Mouse (Mus musculus): ENCODE measurements at regions not wholly inside any gene's neighbourhood (a gene's known extent, or its start where the extent isn't known, plus 50 kb on each side); places are given as distances from the start of the nearest gene placed in this dataset.
A peak's percentile ranks its signal among the peaks of the same experiment; 100 is the strongest.

DNA sequence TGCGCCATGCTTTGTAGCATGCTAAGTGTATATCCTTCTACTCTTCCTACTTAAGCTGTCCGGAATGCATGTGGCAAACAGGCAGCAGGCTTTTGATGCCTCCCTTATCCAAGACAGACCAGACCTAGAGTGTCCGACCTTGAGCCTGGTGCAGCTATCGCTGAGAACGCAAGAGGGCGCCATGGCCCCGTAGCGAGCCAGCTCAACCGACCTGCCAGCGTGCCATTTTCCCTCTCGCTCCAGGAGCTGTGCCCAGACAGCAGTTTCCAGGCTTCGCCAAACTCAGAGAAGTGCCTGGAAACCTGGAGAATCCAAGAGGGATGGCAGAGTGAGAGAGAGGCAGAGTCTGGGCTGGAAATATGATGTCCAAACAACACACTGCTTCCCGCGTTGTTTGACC, 155.8 kb upstream of the Gm12830 start:
- peak; percentile 93 for DNase-seq (ENCODE audit: low spot score)
- WGBS, result 3% methylated on average over 14 of the region's 14 CpGs
- H3K27me3 ChIP-seq (ENCODE audit: control insufficient read depth, insufficient read depth, low read length), result peaks cover 36% of the 10 kb centered on the region
- H3K9me3 ChIP-seq (ENCODE audit: control insufficient read depth, low read length), result no peaks in the 10 kb centered on the region
- no peak overlapping the region for H3K27ac ChIP-seq (ENCODE audit: low read depth, low read length)
- H3K4me1 ChIP-seq (replicated peaks; ENCODE audit: control insufficient read depth, insufficient read depth, low read length), result 0 out of 2 replicates have a peak, but pooled peaks cover 3% of the 10 kb centered on the region
- no peak overlapping the region for H3K4me3 ChIP-seq (ENCODE audit: low read depth, low read length)
- H3K36me3 ChIP-seq (ENCODE audit: control insufficient read depth, insufficient read depth, low read length), result no peaks in the 10 kb centered on the region
- no peak overlapping the region for H3K9ac ChIP-seq (ENCODE audit: low read depth, low read length)
- ATAC-seq (ENCODE audit: low FRiP score), result peak; percentile 72
- peak overlapping the region; percentile 9; the same call in 1 of the 2 replicates for H3K4me2 ChIP-seq (replicated peaks; ENCODE audit: low read depth, low read length)

DNA sequence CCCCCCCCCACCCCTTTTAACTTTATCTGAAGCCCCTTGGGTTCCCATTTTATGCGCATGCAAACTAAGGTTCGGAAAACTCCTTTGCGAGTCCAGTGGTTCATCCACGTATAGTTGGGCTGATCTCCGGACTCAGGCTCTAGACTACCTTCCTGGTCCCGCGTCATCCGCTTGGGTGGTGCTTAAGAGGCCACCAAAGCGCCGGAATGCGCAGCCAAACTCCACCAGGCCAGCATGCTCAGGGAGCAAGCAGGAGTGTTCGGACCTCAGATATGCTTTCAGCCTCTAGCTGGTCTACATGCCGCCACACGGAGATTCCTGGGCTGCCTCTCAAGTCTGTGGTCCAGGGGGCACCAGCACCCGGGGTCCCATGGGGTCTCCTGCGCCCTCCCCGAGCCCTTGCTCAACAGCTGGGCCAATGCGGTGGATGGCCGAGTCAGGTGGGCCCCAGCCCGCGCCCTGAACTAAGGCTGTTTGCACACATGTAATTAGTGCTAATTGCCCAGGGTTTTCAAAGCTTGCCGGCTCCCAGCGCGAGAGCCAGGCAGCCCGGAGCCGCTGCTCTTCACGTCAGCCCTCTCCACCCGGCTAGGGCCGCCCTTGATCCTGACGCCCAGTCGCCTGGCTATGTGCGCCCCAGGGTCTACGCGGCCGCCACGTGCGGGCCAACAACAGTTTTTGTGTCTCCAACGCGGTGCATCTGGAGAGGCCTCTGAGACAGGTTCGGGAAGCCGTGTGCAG, 155.1 kb upstream of the Gm12830 start:
- no peak overlapping the region for H3K9ac ChIP-seq (ENCODE audit: low read depth, low read length)
- ATAC-seq (ENCODE audit: low FRiP score), result peak; percentile 36; the same call in 1 of the 2 replicates
- no peaks in the 10 kb centered on the region for H3K36me3 ChIP-seq (ENCODE audit: control insufficient read depth, insufficient read depth, low read length)
- H3K9me3 ChIP-seq (ENCODE audit: control insufficient read depth, low read length), result no peaks in the 10 kb centered on the region
- peak overlapping the region; percentile 13; the same call in 1 of the 2 replicates for H3K4me3 ChIP-seq (ENCODE audit: low read depth, low read length)
- peak overlapping the region; percentile 30; the same call in 1 of the 2 replicates for H3K4me2 ChIP-seq (replicated peaks; ENCODE audit: low read depth, low read length)
- 0 out of 2 replicates have a peak, but pooled peaks cover 3% of the 10 kb centered on the region for H3K4me1 ChIP-seq (replicated peaks; ENCODE audit: control insufficient read depth, insufficient read depth, low read length)
- WGBS, result 3% methylated on average over 41 of the region's 41 CpGs
- DNase-seq (ENCODE audit: low spot score), result peak; percentile 51
- H3K27me3 ChIP-seq (ENCODE audit: control insufficient read depth, insufficient read depth, low read length), result peaks cover 36% of the 10 kb centered on the region
- no peak overlapping the region for H3K27ac ChIP-seq (ENCODE audit: low read depth, low read length)

- no peaks in the 10 kb centered on the region for H3K9me3 ChIP-seq (ENCODE audit: control insufficient read depth, low read length)
- H3K27me3 ChIP-seq (ENCODE audit: control insufficient read depth, insufficient read depth, low read length), result peaks cover 38% of the 10 kb centered on the region
- H3K27ac ChIP-seq (ENCODE audit: low read depth, low read length), result no peak overlapping the region
- ATAC-seq (ENCODE audit: low FRiP score) (peak; percentile 8; the same call in 1 of the 2 replicates), DNase-seq (ENCODE audit: low spot score) (no peak)
- no peaks in the 10 kb centered on the region for H3K36me3 ChIP-seq (ENCODE audit: control insufficient read depth, insufficient read depth, low read length)
- H3K9ac ChIP-seq (ENCODE audit: low read depth, low read length), result no peak overlapping the region
- 0 out of 2 replicates have a peak overlapping the region, but pooled peaks have one; percentile 30 for H3K4me2 ChIP-seq (replicated peaks; ENCODE audit: low read depth, low read length)
- WGBS, result 3% methylated on average over 13 of the region's 13 CpGs
- peak overlapping the region; percentile 13; the same call in 1 of the 2 replicates for H3K4me3 ChIP-seq (ENCODE audit: low read depth, low read length)
- 0 out of 2 replicates have a peak, but pooled peaks cover 3% of the 10 kb centered on the region for H3K4me1 ChIP-seq (replicated peaks; ENCODE audit: control insufficient read depth, insufficient read depth, low read length)
These were observed 154.6 kb upstream of the Gm12830 start for GRCm38 (mm10) chr4:114666979-114667328.

DNA sequence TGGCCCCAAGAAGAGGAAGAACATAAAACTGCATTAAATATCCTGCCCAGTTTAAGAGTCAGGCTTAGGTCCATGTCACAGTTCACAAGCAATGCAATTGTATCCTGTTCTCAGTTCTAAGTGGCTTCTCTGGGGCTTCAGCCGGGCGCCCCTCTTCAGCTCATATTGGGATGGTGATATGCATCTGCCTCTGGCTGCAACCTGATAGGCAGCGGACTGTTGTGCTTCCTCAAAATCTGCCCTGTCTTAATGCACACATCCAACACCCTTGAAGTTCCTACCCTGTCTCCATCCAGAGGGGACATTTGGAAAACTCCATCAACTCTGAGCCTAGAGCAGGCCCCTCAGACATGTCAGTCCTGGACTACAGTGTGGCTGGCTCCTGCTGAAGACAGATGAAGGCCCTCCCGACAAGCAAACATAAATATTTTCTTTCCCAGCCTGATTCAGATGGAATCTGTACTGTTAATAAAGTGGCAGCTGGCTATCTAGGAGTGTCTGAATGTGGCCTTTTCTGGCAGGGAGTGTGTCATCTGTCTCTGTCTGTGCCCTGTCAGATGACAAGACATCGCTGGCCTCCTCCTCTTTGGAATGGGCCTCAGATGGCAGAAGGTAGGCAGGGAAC, 149.3 kb upstream of the Gm12830 start:
- Histone ChIP-seq H3K27me3 (ENCODE audit: control insufficient read depth, insufficient read depth, low read length) (peaks cover 17% of the 10 kb centered on the region), H3K9ac (ENCODE audit: low read depth, low read length) (no peak overlapping the region), H3K4me2 (replicated peaks; ENCODE audit: low read depth, low read length) (no peak overlapping the region), H3K27ac (ENCODE audit: low read depth, low read length) (no peak overlapping the region), H3K9me3 (ENCODE audit: control insufficient read depth, low read length) (no peaks in the 10 kb centered on the region), H3K4me3 (ENCODE audit: low read depth, low read length) (no peak overlapping the region), H3K36me3 (ENCODE audit: control insufficient read depth, insufficient read depth, low read length) (no peaks in the 10 kb centered on the region), H3K4me1 (replicated peaks; ENCODE audit: control insufficient read depth, insufficient read depth, low read length) (no peaks in the 10 kb centered on the region)
- no peak for ATAC-seq (ENCODE audit: low FRiP score)
- DNase-seq (ENCODE audit: low spot score), result no peak
- 66% methylated on average over 5 of the region's 5 CpGs for WGBS

- 88% methylated on average over 13 of the region's 13 CpGs for WGBS
- Histone ChIP-seq H3K36me3 (ENCODE audit: control insufficient read depth, insufficient read depth, low read length) (no peaks in the 10 kb centered on the region), H3K9ac (ENCODE audit: low read depth, low read length) (no peak overlapping the region), H3K27me3 (ENCODE audit: control insufficient read depth, insufficient read depth, low read length) (no peaks in the 10 kb centered on the region), H3K4me3 (ENCODE audit: low read depth, low read length) (no peak overlapping the region), H3K4me1 (replicated peaks; ENCODE audit: control insufficient read depth, insufficient read depth, low read length) (no peaks in the 10 kb centered on the region), H3K27ac (ENCODE audit: low read depth, low read length) (no peak overlapping the region), H3K4me2 (replicated peaks; ENCODE audit: low read depth, low read length) (no peak overlapping the region), H3K9me3 (ENCODE audit: control insufficient read depth, low read length) (no peaks in the 10 kb centered on the region)
- DNase-seq (ENCODE audit: low spot score) (no peak), ATAC-seq (ENCODE audit: low FRiP score) (no peak)
These were observed 144.3 kb upstream of the Gm12830 start for GRCm38 (mm10) chr4:114676908-114677898.

DNA sequence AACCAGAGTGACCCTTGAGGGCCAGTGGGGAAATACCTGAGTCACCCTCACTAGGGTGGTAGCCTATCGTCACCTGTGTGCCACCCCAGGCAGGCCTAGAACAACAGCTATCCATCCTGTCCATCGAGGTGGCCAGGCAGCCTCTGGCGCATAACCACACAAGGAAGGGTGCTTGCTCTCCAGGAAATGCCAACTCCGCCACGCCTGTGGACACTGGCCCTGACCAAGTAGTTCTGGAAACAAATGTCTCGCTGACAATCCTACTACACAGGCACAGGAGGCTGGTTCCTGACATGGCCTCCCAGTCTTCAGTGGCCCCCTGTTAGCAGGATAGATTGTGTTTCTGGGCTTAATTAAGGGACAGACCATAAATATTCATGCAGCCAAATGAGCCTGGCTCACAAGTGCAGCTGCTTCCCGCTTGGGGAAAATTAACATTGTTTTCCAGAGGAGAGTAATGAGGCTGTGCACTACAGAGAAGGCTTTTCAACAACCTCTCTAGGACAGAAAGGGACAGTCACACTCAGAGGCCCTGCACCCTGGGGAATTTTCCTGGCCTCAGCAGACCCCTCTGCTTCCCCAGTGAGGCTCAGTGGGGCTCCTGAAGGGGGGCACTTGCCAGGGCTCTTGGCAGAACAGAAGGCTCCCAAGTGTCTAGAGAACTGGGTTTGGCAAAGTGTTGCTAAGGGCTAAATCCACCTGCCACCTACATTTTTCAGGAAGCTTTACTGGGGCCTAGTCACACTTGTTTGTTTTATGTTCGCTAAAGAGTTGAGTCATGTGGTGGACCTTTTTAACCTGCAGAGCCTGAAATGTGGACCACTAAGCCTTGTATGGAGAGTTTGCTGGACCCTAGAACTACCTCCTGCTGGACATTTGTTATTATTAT, 143.2 kb upstream of the Gm12830 start:
- no peak overlapping the region for H3K4me2 ChIP-seq (replicated peaks; ENCODE audit: low read depth, low read length)
- 0 out of 2 replicates have a peak overlapping the region, but pooled peaks have one; percentile 18 for H3K27ac ChIP-seq (ENCODE audit: low read depth, low read length)
- no peaks in the 10 kb centered on the region for H3K4me1 ChIP-seq (replicated peaks; ENCODE audit: control insufficient read depth, insufficient read depth, low read length)
- no peak for DNase-seq (ENCODE audit: low spot score)
- peak; percentile 85 for ATAC-seq (ENCODE audit: low FRiP score)
- no peaks in the 10 kb centered on the region for H3K27me3 ChIP-seq (ENCODE audit: control insufficient read depth, insufficient read depth, low read length)
- no peaks in the 10 kb centered on the region for H3K36me3 ChIP-seq (ENCODE audit: control insufficient read depth, insufficient read depth, low read length)
- WGBS, result 66% methylated on average over 8 of the region's 8 CpGs
- no peaks in the 10 kb centered on the region for H3K9me3 ChIP-seq (ENCODE audit: control insufficient read depth, low read length)
- no peak overlapping the region for H3K4me3 ChIP-seq (ENCODE audit: low read depth, low read length)
- H3K9ac ChIP-seq (ENCODE audit: low read depth, low read length), result no peak overlapping the region

GRCm38 (mm10) chr4:114680360-114680759, 141.2 kb upstream of the Gm12830 start:
- Histone ChIP-seq H3K36me3 (ENCODE audit: control insufficient read depth, insufficient read depth, low read length) (no peaks in the 10 kb centered on the region), H3K27me3 (ENCODE audit: control insufficient read depth, insufficient read depth, low read length) (no peaks in the 10 kb centered on the region), H3K27ac (ENCODE audit: low read depth, low read length) (no peak overlapping the region), H3K4me2 (replicated peaks; ENCODE audit: low read depth, low read length) (no peak overlapping the region), H3K4me1 (replicated peaks; ENCODE audit: control insufficient read depth, insufficient read depth, low read length) (no peaks in the 10 kb centered on the region), H3K9me3 (ENCODE audit: control insufficient read depth, low read length) (no peaks in the 10 kb centered on the region), H3K9ac (ENCODE audit: low read depth, low read length) (no peak overlapping the region), H3K4me3 (ENCODE audit: low read depth, low read length) (no peak overlapping the region)
- no peak for DNase-seq (ENCODE audit: low spot score)
- no peak for ATAC-seq (ENCODE audit: low FRiP score)
- 40% methylated on average over 6 of the region's 6 CpGs for WGBS
